19 mouse cellular contexts compared by ENCODE assay signal in the genomic region with DNA sequence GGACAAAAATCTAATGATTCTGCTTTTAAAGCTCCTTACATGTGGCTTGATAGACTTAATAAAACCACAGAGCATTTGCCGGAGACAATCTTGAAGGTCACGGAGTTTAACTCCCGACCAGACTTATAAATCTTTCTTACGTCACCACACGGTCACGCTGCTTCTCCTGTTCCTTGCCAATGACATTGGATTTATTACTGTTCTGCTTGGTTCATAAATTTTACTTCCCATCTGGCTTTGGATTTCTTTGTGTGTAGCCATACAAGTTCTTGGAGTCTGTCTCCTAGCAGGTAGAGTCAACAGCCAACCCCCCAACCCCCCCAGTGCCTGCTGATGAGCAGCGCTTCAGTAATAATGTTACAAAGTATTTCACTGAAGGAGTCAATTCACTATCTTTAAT.
DNase-seq lines count a peak whose midpoint lies in the region; ATAC-seq and TF ChIP-seq lines count a peak whose summit lies in the region.
"Had no signal": no experiment of that assay in that cellular context is flagged by ENCODE, and none has a peak within 500 bp of the region (broad histone marks: within the 10 kb centered on the region; RNA-seq: fewer than 3 reads in every experiment).

No protein-coding gene starts in this region.

- no peak overlapping the region for H3K4me2 ChIP-seq in heart, embryonic 12.5 days
- H3K4me2 ChIP-seq in kidney, postnatal 0 days (ENCODE audit: low read length) = no peak overlapping the region
- no peak overlapping the region for H3K4me2 ChIP-seq in intestine, embryonic 16.5 days (ENCODE audit: low read depth, low read length)
- H3K4me2 ChIP-seq: embryonic facial prominence, embryonic 12.5 days; heart, embryonic 15.5 days; midbrain, embryonic 11.5 days had no signal

- H3K27me3 ChIP-seq in heart, embryonic 12.5 days (replicated peaks) = no peaks in the 10 kb centered on the region
- H3K27me3 ChIP-seq in kidney, postnatal 0 days (ENCODE audit: insufficient read depth, low read length) = no peaks in the 10 kb centered on the region
- H3K27me3 ChIP-seq in intestine, embryonic 16.5 days (replicated peaks; ENCODE audit: control insufficient read depth, insufficient read depth, low read length) = no peaks in the 10 kb centered on the region
- H3K27me3 ChIP-seq: embryonic facial prominence, embryonic 12.5 days; heart, embryonic 15.5 days had no signal

- no peaks in the 10 kb centered on the region for H3K4me1 ChIP-seq in heart, embryonic 12.5 days (replicated peaks)
- H3K4me1 ChIP-seq in kidney, postnatal 0 days (replicated peaks; ENCODE audit: insufficient read depth, low read length) = no peaks in the 10 kb centered on the region
- H3K4me1 ChIP-seq in intestine, embryonic 16.5 days (ENCODE audit: control insufficient read depth, insufficient read depth, low read length) = no peaks in the 10 kb centered on the region
- H3K4me1 ChIP-seq: embryonic facial prominence, embryonic 12.5 days; heart, embryonic 15.5 days had no signal

- ATAC-seq in heart, embryonic 12.5 days (ENCODE audit: insufficient number of reproducible peaks, low FRiP score) = no peak
- ATAC-seq in kidney, postnatal 0 days (replicated peaks; ENCODE audit: low FRiP score, low read depth) = peak; percentile 78
- no peak for ATAC-seq in intestine, embryonic 16.5 days
- ATAC-seq in activated CD4-positive, CD25-positive, alpha-beta regulatory T cell, adult 4 months = no peak
- ATAC-seq: forebrain, postnatal 0 days; hindbrain, postnatal 0 days had no signal

- no peaks in the 10 kb centered on the region for H3K9me3 ChIP-seq in heart, embryonic 12.5 days (replicated peaks)
- no peaks in the 10 kb centered on the region for H3K9me3 ChIP-seq in kidney, postnatal 0 days (replicated peaks; ENCODE audit: low read length)
- H3K9me3 ChIP-seq in intestine, embryonic 16.5 days (ENCODE audit: control insufficient read depth, low read length) = no peaks in the 10 kb centered on the region
- H3K9me3 ChIP-seq: embryonic facial prominence, embryonic 12.5 days; heart, embryonic 15.5 days had no signal

- DNase-seq in heart, adult 11 months = peak; percentile 22
- DNase-seq in embryo, embryonic 11.5 days (ENCODE audit: low read depth, low spot score) = peak; percentile 38
- peak; percentile 93 for DNase-seq in kidney, postnatal 0 days (ENCODE audit: low spot score)
- DNase-seq in mesoderm, embryonic 11.5 days (ENCODE audit: low read depth, low spot score) = peak; percentile 78
- no peak for DNase-seq in left cerebral cortex, adult 11 months (ENCODE audit: low spot score)
- DNase-seq: cerebellum, postnatal 10 days; forebrain, postnatal 0 days; gastrocnemius, adult 2 months; lung, adult 18-20 months; lung, postnatal 4 days had no signal

- H3K36me3 ChIP-seq in heart, embryonic 12.5 days = no peaks in the 10 kb centered on the region
- H3K36me3 ChIP-seq in kidney, postnatal 0 days (ENCODE audit: insufficient read depth, low read length) = no peaks in the 10 kb centered on the region
- no peaks in the 10 kb centered on the region for H3K36me3 ChIP-seq in intestine, embryonic 16.5 days (ENCODE audit: control insufficient read depth, insufficient read depth, low read length)
- H3K36me3 ChIP-seq: embryonic facial prominence, embryonic 12.5 days; heart, embryonic 15.5 days had no signal

- TF ChIP-seq CTCF in kidney, postnatal 0 days (IDR thresholded peaks at IDR 0.05; ENCODE audit: low read depth) = no peak

- no peak overlapping the region for H3K4me3 ChIP-seq in heart, embryonic 12.5 days
- H3K4me3 ChIP-seq in kidney, postnatal 0 days (replicated peaks; ENCODE audit: low read depth, low read length) = no peak overlapping the region
- H3K4me3 ChIP-seq in intestine, embryonic 16.5 days (ENCODE audit: low read length) = no peak overlapping the region
- H3K4me3 ChIP-seq: embryonic facial prominence, embryonic 12.5 days; gastrocnemius, adult 2 months; heart, embryonic 15.5 days; layer of hippocampus, adult 2 months; myocyte had no signal

- H3K27ac ChIP-seq in heart, embryonic 12.5 days (ENCODE audit: poor library complexity, severe bottlenecking) = no peak overlapping the region
- no peak overlapping the region for H3K27ac ChIP-seq in kidney, postnatal 0 days
- H3K27ac ChIP-seq in intestine, embryonic 16.5 days (ENCODE audit: low read length) = no peak overlapping the region
- H3K27ac ChIP-seq: embryonic facial prominence, embryonic 12.5 days; gastrocnemius, adult 2 months; heart, embryonic 15.5 days; hindbrain, postnatal 0 days; layer of hippocampus, adult 2 months had no signal

- 86% methylated on average over 7 of the region's 7 CpGs for WGBS in heart, embryonic 12.5 days
- 8% methylated on average over 7 of the region's 7 CpGs for WGBS in kidney, postnatal 0 days
- WGBS in intestine, embryonic 16.5 days = 37% methylated on average over 7 of the region's 7 CpGs

- H3K9ac ChIP-seq in heart, embryonic 12.5 days = no peak overlapping the region
- no peak overlapping the region for H3K9ac ChIP-seq in kidney, postnatal 0 days (ENCODE audit: low read depth, low read length)
- H3K9ac ChIP-seq in intestine, embryonic 16.5 days (ENCODE audit: low read depth, low read length) = no peak overlapping the region
- H3K9ac ChIP-seq: embryonic facial prominence, embryonic 12.5 days; forebrain, postnatal 0 days; heart, embryonic 15.5 days had no signal
